Mouse (Mus musculus) 416B (cell line): ENCODE measurements around the gene Zfp553.

Experiments
- DNase-seq: peaks from one replicate; pipeline ENCODE4 v3.0.0; 2011; ENCODE audit warnings: low read depth

Zfp553 gene

DNA sequence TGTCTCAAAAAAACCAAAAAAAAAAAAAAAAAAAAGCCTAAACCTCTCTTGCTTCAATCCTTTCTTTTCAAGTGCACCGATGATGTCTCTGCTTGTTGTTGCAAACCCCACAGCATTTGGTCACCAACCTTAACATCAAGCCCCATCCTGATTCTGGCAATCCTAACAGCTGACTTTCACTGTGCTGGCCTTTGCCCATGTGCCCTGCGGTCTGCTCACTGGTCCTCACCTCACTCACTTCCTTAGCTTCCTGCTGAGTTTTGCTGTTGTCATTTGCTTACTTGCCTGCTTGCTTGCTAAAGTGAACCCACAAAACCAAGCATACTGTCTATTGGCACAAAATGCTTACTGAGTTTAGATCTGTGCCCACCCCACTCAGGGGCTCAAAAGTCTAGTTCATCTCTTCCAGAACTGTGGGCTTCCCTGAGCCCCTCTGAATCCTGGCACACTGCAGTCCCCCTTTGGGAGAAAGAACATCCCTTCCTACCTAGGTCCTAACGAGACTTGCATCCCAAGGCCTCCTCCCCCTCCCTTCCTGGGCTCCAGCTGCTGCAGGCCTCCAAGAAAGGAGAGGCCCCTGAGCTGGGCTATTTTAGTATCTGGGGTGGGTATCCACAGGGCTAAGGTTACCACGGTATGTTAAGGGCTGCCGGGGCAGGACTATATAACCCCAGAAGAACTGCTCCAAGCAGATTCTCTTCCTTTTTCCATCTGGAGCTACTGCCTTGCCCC lies 21.7 kb upstream of the Zfp553 start:
- peak; percentile 85 for DNase-seq

GRCm38 (mm10) chr7:127212432-127213250 lies 20.2 kb upstream of the Zfp553 start:
- DNase-seq, result no peak

DNA sequence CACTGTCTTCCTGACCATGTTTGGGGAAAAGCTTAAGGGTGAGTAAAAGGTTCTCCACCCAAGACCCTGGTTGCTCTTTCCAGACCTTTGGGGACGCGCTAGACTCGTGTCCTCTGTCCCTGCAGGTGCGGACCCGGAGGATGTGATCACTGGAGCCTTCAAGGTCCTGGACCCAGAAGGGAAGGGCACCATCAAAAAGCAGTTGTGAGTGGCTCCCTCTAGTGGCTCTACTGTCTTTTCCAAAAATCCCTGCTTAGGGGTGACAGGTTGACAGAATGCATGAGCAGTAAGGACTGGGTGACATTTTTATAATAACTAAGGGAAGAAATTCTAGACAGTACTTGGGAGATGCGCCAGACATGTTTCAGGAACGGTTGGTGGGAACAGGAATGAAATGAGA lies 19.4 kb upstream of the Zfp553 start:
- peak; percentile 70 for DNase-seq

DNA sequence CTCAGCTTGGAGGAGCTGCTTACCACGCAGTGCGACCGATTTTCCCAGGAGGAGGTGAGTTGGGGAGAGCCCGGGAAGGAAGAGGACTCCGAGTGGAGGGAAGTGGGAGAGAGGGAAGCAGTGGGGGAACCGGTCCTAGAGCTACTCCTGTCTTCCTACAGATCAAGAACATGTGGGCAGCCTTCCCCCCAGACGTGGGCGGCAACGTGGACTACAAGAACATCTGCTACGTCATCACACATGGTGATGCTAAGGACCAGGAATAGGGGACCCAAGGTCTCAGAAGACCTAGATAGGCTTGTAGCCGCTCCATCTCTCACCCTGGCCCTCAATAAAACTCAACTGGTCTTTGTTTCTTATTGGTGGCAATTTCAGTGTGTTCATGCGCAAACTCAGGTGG lies 18.9 kb upstream of the Zfp553 start:
- no peak for DNase-seq

GRCm38 (mm10) chr7:127214521-127214920 lies 18.3 kb upstream of the Zfp553 start:
- DNase-seq, result no peak

- DNase-seq, result peak; percentile 79
Observed at GRCm38 (mm10) chr7:127214981-127215871, 17.6 kb upstream of the Zfp553 start.

GRCm38 (mm10) chr7:127216307-127216706 lies 16.6 kb upstream of the Zfp553 start:
- no peak for DNase-seq

- DNase-seq, result no peak
Observed at GRCm38 (mm10) chr7:127217475-127217874, 15.4 kb upstream of the Zfp553 start.

DNA sequence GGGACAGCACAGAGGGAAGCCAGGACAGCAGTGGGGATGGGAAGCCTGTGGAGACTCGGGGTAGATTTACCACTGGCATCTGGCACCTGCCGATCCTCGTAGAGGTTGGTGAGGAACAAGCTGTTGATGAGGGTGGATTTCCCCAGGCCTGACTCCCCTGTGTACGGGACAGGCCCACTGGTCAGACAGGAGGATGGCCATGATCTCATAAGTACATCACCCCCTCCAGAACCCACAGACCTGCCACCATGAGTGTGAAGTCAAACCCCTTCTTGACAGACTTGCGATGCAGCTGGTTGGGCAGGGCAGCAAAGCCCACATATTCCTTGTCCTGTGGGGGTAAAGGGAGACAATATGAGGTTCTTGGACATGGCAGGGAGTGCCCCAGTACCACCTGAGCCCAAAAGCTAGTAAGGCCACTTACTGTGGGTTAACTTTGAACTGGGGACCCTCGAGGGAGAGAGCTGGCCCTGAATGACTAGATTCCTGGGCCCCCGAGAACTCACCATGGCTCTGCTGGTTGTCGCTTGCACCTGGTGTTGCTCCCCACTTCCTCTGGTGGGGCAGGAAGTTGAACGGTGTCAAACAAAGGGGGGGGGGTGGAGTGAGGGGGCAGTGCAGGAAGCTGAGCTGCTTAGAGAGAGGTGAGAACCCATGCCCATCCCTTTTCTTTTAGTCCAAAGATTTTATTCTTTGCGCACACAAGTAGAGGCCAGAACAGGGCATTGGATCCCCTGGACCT lies 14.8 kb upstream of the Zfp553 start:
- DNase-seq, result peak; percentile 51

DNA sequence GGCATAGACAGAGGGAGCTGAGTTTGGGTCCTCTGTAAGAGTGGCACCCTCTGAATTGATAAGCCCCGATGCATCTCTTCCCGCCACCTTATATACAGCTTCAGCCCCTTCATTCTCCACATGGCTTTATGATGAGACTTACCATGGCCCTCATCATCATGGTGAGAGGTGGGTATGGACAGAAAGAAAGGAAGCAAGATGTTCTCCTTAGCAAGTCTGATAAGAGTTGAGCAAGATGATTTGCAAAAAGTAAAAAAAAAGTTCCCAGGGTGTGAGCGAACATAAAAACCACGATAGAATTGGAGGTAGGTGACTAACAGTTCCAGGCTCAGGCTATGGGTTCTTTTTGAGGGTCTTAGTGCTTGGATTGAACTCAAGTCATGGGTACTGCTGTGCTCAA lies 14.2 kb upstream of the Zfp553 start:
- DNase-seq, result peak; percentile 80

GRCm38 (mm10) chr7:127220440-127220839 lies 12.4 kb upstream of the Zfp553 start:
- no peak for DNase-seq

DNA sequence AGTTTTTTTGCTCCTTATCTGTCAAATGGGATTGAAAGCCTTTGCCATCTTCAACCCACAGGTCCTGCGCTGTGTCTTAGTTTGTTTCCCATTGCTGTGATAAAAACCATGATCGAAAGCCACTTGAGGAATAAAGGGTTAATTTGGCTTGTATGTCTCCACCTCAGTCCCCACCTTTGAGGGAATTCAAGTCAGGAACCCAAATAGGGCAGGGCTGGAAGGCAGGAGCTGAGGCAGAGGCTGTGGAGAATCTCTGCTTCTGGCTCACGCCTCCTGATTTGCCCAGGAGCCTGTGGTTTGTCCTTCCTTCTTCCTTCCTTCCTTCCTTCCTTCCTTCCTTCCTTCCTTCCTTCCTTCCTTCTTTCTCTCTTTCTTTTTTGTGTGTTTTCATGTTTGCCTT lies 9.8 kb upstream of the Zfp553 start:
- DNase-seq, result no peak

DNA sequence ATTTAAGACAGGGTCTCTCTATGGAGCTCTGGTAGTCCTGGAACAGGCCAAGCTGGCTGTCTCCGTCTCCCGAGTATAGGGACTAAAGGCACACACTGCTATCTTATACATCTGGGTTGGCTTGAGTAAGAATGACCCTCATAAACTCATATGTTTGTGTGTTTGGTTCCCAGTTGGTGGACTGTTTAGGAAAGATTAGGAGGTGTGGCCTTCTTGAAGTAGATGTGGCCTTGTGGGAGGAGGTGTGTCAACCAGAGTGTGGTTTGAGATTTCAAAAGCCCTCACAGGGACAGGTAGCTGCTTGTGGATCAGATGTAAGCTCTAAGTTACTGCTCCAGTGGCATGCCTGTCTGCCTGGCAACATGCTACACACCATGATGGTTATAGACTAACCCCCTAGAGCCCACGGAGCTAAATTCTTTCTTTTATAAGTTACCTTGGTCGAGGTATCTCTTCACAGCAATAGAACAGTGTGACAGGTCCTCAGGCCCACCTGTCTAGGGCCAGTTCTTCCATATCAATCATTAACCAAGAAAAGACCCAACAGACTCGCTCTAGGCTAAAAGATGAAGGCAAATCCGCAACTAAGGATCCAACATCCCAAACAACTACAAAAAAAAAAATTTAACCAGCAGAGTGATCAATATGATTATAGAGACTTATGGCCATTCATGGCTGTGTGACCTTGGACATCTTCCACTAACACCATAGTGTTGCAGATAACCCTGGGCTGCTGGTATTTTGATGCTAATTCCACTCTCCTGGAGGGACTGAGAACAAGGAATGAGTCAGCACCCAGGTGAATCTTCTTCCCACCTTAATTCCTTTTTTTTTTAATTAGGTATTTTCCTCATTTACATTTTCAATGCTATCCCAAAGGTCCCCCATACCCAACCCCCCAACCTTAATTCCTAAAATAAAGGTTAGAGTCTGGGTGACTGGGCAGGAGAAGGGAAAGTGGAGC lies 9.1 kb upstream of the Zfp553 start:
- DNase-seq, result no peak

- no peak for DNase-seq
Observed at GRCm38 (mm10) chr7:127224616-127225015, 8.2 kb upstream of the Zfp553 start.

- no peak for DNase-seq
Observed at GRCm38 (mm10) chr7:127225147-127225995, 7.5 kb upstream of the Zfp553 start.

GRCm38 (mm10) chr7:127228615-127229303 lies 4.1 kb upstream of the Zfp553 start:
- DNase-seq, result peak; percentile 94

DNA sequence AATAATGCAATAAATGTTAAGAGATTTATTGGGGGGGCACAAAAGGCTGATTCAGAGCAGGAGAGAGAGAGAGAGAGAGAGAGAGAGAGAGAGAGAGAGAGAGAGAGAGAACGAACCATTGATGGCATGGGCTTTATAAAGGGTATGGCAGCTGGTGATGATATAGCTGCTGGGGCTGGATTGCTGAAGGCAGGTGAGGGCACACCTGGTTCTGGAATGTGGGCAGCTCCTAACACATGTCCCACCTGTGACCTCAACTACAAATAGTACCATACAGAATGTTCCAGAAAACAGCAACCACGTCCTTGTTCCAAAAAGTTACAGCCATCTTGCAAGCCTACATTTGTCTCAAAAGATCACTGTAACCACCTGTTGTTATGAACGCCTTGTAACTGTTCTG lies 1.5 kb upstream of the Zfp553 start:
- DNase-seq, result no peak

DNA sequence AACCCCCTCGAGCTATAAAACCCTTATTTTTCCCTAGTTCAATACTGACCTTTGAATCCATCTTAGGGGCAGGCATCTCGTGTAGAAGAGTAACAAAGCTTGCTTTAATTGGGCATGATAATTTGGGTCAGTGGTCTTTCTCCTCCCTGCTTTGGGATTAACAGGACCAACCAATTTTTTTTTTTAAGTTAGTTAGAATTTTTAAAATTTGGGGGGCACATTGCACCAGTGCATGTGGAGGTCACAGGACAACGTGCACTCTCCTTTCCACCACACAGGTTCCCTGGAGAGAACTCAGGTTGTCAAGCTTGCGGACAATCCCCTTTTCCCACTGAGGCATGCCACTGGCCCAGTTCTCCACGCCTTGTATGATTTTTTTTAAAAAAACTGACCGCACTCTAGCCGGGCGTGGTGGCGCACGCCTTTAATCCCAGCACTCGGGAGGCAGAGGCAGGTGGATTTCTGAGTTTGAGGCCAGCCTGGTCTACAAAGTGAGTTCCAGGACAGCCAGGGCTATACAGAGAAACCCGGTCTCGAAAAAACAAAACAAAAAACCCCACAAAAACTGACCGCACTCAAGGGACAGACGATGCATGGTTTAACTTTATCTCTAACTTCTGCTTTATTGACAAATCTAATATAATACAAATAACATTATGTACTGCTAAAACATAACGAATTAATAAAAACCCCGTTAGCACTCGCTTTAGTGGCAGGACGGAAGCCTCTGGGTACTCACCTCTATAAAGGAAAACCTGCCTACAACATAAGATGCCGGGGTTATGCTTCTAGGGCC lies 837 bp upstream of the Zfp553 start:
- no peak for DNase-seq
